Mouse (Mus musculus): ENCODE measurements around the gene Etnk2.

Gene Etnk2

GRCm38 (mm10) chr1:133418164-133418800, 54.9 kb downstream of the Etnk2 start:
- DNase-seq: peak; percentile 91

- no peak for DNase-seq
Measured at GRCm38 (mm10) chr1:133419178-133419834, 55.9 kb downstream of the Etnk2 start.

- no peak for DNase-seq
Measured at GRCm38 (mm10) chr1:133420491-133420890, 57.1 kb downstream of the Etnk2 start.

- DNase-seq: no peak
Measured at GRCm38 (mm10) chr1:133421061-133421460, 57.7 kb downstream of the Etnk2 start.

- peak in 1 of 2 experiments; percentile 6 for DNase-seq
Measured at GRCm38 (mm10) chr1:133421975-133422570, 58.7 kb downstream of the Etnk2 start.

GRCm38 (mm10) chr1:133422615-133423161, 59.3 kb downstream of the Etnk2 start:
- DNase-seq: peak in 1 of 2 experiments; percentile 61

GRCm38 (mm10) chr1:133423166-133423542, 59.8 kb downstream of the Etnk2 start:
- DNase-seq: no peak

GRCm38 (mm10) chr1:133423543-133424480, 60.4 kb downstream of the Etnk2 start, which contains the start of gene Sox13:
Gene Sox13, minus strand, starts transcription at chr1:133424377.
- DNase-seq: peak in 1 of 2 experiments; percentile 80

GRCm38 (mm10) chr1:133424547-133425140, 61.3 kb downstream of the Etnk2 start:
- no peak for DNase-seq

All from kidney, adult 8-10 months (tissue).